Mouse (Mus musculus) lung, adult 18-20 months (tissue): ENCODE measurements around the gene 4931429L15Rik.

Experiments
- DNase-seq, 2 experiments: peaks; one replicate each; pipeline ENCODE4 v3.0.0; 2022; ENCODE audit warnings: mixed read lengths in 2 of 2

Gene 4931429L15Rik

DNA sequence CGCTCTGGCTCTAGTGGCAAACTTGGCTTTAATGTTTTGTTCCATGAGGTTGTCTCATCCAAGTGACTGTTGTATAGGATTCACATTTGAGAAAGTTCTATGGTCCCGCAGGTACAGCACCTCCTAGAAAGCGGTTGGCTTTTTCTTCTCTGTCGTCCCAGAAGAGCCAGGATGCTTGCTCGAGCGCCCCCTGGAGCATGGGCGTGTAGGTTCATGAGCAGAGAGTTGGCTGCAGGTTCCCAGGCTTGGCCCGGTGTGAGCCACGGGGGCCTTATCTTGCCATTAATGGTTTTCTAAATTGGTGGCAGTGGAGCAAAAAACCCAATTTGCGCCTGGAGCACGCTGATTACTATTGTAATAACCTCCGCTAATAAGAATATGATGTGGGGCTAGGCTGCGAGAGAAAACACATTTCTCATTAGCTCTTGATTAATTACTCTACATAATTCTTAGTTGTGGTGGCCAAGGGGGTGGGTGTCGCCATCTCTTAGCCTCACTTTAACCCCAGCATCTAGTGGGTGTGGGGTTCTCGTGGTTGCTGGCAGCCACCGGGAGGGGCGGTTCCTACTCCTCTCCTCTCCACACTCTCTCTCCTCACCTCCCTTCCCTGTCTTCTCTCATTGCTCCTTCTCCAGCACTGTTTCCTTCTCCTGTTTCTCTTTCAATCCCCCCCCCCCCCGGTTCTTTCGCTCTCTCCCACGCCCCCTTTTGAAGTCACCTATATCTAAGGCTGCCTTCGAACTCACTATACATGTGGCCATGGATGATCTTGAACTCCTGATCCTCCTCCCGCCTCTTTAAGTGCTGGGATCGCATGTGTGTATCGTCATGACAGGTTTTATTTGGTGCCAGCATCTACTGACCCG, 8.2 kb upstream of the 4931429L15Rik start:
- no peak for DNase-seq

- DNase-seq, result no peak
These were observed 7.1 kb upstream of the 4931429L15Rik start for GRCm38 (mm10) chr9:46326694-46327405.

- DNase-seq, result no peak
These were observed 675 bp upstream of the 4931429L15Rik start for GRCm38 (mm10) chr9:46320461-46320860.

GRCm38 (mm10) chr9:46317957-46318356, 1.8 kb downstream of the 4931429L15Rik start:
- DNase-seq, result no peak

DNA sequence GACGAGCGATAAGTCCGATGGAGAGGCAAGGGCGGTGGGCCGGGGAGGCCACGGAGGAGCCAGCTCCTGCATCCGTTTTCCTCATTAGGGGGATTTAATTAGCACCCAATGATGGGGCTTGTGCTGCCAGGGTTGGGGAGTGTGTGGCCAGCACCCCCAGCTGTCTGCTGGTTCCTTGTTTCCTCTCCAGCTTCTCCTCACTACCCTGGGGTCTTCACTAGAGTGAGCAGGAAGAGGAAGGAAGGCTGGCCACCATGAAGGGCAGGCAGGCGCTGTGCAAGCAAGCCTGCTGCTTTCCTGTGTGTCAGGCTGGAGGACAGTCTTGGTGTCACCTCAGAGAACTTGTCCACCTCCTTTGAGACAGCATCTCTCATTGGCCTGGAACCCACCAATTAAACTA, 2.9 kb downstream of the 4931429L15Rik start:
- no peak for DNase-seq

DNA sequence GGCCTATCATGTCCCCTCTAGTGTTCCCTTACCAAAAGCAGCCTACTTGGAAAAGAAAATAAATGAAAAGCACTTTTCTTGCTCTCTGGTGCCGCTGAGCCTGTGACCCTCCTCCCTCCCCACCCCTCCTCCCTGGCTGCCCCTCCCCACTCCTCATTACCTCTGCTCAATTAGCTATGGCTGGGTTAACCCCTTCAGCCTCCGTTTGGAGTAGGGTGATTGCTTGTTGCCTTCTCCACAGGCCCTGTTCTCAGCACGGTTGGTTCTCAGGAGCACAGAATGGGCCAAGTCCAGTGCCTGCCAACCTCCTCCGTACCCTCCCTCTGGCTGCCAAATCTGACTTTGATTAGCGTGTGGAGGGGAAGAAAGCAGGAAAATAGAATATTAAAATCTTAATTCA, 3.4 kb downstream of the 4931429L15Rik start:
- DNase-seq, result no peak

DNA sequence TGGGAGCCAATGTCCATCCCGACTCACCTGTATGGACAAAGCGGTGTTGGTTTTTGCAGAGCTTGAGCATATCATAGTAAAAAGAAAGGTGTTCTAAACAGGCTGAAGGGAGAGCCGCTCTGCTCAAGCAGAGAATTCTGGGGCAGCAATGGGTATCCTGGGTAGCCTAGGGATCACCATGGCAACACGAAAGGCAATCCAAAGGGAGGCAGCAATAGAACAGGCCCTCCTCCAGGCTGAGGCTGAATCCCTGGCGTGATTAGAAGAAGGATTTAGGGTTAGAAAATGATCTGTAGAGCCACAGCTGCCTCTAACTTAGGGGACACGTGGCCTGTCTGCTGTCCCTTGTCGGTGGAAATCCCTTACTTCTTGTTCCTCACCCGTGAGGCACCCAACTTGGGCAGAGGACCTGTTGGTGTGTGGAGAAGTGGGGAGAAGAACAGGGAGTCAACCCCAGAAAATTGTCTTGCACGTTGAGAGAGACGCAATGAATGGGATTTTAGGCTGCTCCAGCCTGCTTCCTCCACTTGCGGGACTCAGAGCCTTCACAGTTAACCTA, 3.9 kb downstream of the 4931429L15Rik start:
- no peak for DNase-seq

- DNase-seq, result no peak
These were observed 4.9 kb downstream of the 4931429L15Rik start for GRCm38 (mm10) chr9:46314921-46315320.

DNA sequence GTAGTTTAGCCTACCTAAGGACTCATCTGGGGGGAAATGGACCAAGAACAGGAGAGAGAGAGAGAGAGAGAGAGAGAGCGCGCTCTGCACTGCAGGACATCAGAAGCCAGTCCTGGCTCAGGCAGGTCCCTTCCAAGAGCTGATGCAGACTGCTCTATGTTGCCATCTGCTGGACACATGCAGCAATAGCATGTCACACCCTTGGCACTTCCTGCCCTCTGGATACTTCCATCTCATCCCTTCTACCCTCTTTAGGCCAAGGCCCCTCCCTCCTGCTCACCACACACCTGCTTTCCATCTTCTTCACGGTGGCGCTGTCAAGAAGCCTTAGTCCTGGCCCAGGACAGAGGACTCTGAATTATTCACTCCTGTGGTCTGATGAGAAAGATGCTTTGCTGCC, 5.3 kb downstream of the 4931429L15Rik start:
- DNase-seq, result peak; percentile 48 to 60

- no peak for DNase-seq
These were observed 10.7 kb downstream of the 4931429L15Rik start for GRCm38 (mm10) chr9:46309121-46309520.

DNA sequence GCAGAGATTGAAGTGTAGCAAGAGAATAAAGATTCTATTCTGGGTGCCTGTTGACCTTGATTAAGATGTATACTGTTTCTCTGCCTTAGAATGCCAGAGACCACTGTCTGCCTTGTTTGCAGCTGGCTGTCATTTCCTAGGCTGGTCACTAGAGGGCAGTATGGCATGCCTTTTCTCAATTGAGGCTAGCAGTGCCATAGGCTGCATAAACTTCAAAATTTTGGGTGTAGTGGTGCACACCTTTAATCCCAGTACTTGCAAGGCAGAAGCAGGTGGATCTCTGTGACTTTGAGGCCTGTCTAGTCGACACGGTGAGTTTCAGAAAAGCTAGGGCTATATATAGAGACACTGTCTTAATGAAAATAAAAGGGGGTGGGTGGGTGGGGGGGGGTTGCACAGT, 17.6 kb downstream of the 4931429L15Rik start:
- peak in 1 of 2 experiments; percentile 21 for DNase-seq

DNA sequence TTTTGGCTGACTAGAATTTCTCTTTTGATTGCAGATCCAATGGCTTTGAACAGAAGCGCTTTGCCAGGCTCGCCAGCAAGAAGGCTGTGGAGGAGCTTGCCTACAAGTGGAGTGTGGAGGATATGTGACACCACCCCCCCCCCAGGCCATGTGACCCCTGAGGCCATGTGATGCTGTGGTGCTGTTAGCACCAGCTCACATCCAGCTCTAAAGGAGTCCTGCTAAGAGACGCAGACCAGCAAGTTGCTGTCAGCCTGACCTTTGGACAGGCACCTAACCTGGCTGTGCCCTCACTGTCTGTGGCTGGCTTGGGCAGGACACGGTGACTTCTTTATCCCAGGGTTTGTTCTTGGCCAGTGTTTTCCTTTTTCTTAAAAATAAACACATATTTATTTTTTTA, 21.4 kb downstream of the 4931429L15Rik start:
- DNase-seq, result no peak

GRCm38 (mm10) chr9:46282631-46283436, 37.0 kb downstream of the 4931429L15Rik start, which contains the start of gene Bud13:
Gene Bud13 (plus strand): TSS chr9:46283008.
- peak; percentile 94 for DNase-seq

GRCm38 (mm10) chr9:46274494-46274893, 45.3 kb downstream of the 4931429L15Rik start:
- DNase-seq, result no peak

GRCm38 (mm10) chr9:46272677-46273454, 46.9 kb downstream of the 4931429L15Rik start, which contains the start of gene Zpr1:
Gene Zpr1 (plus strand): TSS chr9:46273064.
- peak; percentile 91 to 94 for DNase-seq

GRCm38 (mm10) chr9:46272070-46272469, 47.7 kb downstream of the 4931429L15Rik start:
- no peak for DNase-seq

DNA sequence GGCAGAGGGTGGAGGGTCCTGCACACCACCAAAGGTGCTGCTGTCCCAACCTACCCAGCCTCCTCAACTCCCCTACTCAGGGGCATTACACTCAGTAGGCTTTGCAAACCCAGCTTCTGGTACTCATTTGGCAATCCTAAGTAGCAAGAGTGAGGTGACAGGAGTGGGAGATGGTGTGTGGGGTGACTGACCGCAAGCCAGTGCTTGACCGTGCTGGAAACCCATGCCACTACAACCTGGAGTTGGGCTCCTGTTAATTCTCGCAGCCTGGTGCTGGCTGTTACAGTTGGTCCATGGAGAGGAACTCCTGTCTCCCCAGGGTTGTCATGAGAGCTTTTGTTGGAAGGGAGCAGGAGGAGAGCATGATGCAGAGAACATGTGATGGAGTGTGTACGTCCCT, 49.0 kb downstream of the 4931429L15Rik start:
- DNase-seq, result no peak

- DNase-seq, result no peak
These were observed 50.7 kb downstream of the 4931429L15Rik start for GRCm38 (mm10) chr9:46269125-46269524.

GRCm38 (mm10) chr9:46268343-46268873, 51.4 kb downstream of the 4931429L15Rik start, which contains the start of gene Apoa5:
Gene Apoa5 (plus strand): TSS chr9:46268633.
- DNase-seq, result no peak

DNA sequence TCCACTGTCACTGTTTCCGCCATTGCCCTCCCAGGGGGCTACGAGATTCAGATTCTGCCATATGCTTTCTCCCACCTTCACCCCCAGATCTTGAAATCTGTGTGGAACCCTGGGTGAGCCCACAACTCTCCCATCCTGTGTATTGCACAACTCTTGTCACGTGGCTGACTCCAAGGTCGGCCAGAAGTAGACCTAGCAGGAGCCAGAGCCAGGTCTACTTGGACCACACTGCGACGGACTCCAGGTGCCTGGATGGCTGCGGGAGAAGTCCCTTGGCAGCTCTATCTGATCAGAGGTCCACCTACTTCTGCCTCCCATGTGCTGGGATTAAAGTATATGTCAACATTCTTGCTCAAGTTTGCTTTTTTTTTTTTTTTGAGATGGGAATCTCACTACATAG, 58.7 kb downstream of the 4931429L15Rik start:
- no peak for DNase-seq

GRCm38 (mm10) chr9:46259111-46259510, 60.7 kb downstream of the 4931429L15Rik start:
- DNase-seq, result no peak
